Mouse (Mus musculus): Measurements from ENCODE around the gene Ddx11. TPM values are rescaled to one million over a fixed set of nuclear protein-coding genes. Genes with fewer than 3 reads are reported as not detected.

Gene Ddx11
- polyA plus RNA-seq (2015; fragmentation: Nextera tagmentation; extraction: Ambion mirVana) = 15.4 and 18.0 TPM in 2 replicates

DNA sequence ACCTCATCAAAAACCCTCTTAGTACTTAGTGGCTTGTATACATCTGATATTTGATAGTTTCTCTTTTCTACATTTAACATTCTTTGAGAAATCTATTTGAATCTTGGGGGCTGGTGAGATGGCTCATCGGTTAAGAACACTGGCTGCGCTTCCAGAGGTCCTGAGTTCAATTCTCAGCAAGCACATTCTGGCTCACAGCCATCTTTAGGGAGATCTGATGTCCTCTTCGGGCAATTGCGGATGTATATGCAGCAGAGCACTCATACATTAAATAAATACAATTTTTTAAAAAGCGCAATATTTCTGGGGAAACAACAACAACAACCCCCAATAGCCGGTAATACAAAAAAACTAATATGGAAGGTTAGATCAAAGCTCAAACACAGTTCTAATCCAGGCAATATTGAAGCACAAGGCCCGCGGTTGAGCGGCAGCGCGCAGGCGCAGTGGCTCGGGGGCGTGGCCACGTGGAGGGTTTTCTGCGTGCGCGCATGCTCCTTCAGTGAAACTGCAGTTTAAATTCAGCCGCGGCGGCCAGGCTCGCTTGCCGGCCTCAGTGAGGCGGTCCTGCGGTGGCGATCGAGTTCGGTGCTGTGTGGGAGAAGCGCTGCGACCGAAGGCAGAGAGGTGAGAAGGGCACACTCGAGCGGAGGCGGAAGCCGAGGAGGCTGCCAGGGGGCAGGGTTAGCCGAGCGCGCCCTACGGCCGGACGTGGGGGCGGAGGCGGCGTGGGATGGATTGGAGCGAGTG is at the start of gene Ddx11:
Gene Ddx11, plus strand, starts transcription at position 455 of the 750 bp plus-strand sequence.
- Histone ChIP-seq H3K36me3 (peaks cover 12% of the 10 kb centered on the region; the same call in 1 of the 2 replicates), H3K4me1 (replicated peaks) (0 out of 2 replicates have a peak, but pooled peaks cover 3% of the 10 kb centered on the region), H3K9ac (peak within 1 kb of the TSS; percentile 68), H3K4me2 (replicated peaks) (peak within 1 kb of the TSS; percentile 68), H3K9me3 (no peaks in the 10 kb centered on the region), H3K27ac (peak within 1 kb of the TSS; percentile 93), H3K4me3 (replicated peaks) (peak within 1 kb of the TSS; percentile 77), H3K27me3 (replicated peaks) (no peaks in the 10 kb centered on the region)
- WGBS = 5% methylated on average over 45 of the region's 45 CpGs
- peak; percentile 92 for ATAC-seq

DNA sequence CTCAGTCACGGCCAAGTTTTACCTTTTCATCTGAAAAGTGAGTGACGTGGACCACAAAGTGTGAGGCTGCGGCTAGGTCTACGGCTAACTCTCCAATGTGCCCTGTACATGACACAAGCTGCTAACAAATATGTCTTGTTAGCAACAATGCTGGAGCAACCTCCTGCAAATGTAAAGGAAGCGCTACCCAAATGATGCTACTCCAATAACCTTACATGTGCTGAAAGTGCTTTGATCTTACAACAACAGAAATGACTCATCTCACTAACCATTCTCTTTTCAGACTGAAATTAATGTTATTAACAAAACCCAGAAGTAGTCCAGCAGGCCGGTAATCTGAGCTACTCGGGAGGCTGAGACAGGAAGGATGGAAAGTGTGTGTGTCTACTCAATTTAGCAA is 49.3 kb upstream of the Ddx11 start:
- Histone ChIP-seq H3K4me2 (replicated peaks) (no peak overlapping the region), H3K27me3 (replicated peaks) (no peaks in the 10 kb centered on the region), H3K27ac (no peak overlapping the region), H3K9ac (no peak overlapping the region), H3K9me3 (no peaks in the 10 kb centered on the region), H3K4me1 (replicated peaks) (no peaks in the 10 kb centered on the region), H3K4me3 (replicated peaks) (no peak overlapping the region), H3K36me3 (no peaks in the 10 kb centered on the region)
- 87% methylated on average over 7 of the region's 7 CpGs for whole genome bisulfite sequencing
- ATAC-seq = no peak

DNA sequence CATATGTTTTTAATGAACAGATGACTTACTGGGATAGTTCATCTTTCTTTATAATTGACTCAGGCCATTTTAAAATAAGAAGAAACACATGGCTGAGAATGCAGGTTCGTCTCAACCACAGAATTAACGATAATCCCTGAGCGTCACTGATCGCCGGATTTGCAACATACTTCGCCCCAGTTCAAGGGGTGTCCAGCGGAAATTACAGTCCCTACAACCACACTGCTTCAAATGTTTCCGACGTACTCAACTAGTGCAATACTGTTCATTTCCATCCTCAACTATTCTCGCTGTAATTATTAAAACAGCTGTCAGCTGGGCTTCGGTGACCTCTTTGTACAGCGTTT is 47.5 kb upstream of the Ddx11 start:
- Histone ChIP-seq H3K27ac (no peak overlapping the region), H3K36me3 (no peaks in the 10 kb centered on the region), H3K4me1 (replicated peaks) (no peaks in the 10 kb centered on the region), H3K4me2 (replicated peaks) (peak overlapping the region; percentile 87), H3K9ac (peak overlapping the region; percentile 63), H3K9me3 (no peaks in the 10 kb centered on the region), H3K4me3 (replicated peaks) (peak overlapping the region; percentile 99), H3K27me3 (replicated peaks) (no peaks in the 10 kb centered on the region)
- 10% methylated on average over 12 of the region's 12 CpGs for WGBS
- no peak for ATAC-seq

DNA sequence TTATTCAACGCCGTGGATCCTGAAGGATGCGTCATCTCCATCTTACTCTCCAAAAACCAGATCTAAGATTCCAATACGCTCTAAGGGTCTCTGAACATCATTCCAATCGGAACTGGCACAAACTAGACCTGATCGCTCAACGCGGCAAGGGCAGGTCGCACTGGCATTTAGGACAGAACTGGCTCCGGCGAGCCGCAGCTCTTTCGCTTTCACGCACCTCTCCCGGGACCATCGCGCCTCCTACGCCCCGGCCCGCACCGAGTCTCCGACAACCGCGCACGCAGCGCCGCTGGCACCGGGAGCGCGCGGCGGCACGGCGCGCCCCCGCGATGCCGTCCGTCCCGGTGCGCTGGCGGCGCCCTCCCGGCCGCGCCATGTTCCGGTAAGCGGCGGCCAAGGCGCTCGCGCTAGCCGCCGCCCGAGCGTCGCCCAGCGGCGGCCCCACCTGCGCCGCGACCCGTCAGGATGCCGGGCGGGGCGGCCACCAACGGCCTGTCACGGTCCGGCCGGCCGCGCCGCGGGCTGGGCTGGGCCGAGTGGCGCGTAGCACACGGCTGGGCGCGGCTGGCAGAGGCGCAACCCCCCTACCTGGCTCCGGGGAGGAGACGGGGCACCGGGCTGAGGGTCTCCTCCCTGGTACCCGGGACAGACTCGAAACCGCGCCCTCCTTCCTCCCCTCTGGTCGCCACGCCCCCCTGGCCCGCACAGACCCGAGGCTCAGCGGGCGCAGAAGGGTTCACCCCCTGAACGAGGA is 47.0 kb upstream of the Ddx11 start:
- Histone ChIP-seq H3K9me3 (no peaks in the 10 kb centered on the region), H3K27ac (peak overlapping the region; percentile 91), H3K4me1 (replicated peaks) (no peaks in the 10 kb centered on the region), H3K4me3 (replicated peaks) (peak overlapping the region; percentile 99), H3K27me3 (replicated peaks) (no peaks in the 10 kb centered on the region), H3K9ac (peak overlapping the region; percentile 63), H3K36me3 (no peaks in the 10 kb centered on the region; the same call in 1 of the 2 replicates), H3K4me2 (replicated peaks) (peak overlapping the region; percentile 87)
- ATAC-seq = peak; percentile 90
- under 1% methylated on average over 85 of the region's 95 CpGs for WGBS

DNA sequence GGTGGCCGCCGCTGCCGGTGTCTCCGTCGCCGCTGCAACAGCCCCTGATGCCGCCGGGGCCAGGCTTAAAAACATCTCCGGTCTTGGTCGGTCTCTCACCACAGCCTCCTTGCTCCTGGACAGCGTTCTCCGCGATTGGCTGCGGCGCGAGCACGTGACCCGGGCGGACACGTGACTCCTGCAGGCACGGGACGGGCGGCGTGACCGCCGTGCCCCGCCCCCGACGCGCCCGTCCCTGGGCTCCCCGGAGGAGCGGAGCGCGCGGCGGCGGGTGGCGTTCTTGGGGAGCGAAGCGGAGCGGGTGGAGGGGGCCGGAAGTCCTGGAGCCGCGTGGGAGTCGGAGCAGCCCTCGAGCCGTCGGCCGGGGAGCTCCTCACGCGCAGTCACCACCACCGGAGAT is 46.4 kb upstream of the Ddx11 start, which contains the start of gene Ankrd12:
Gene Ankrd12, minus strand, starts transcription at position 156 of the 400 bp plus-strand sequence.
- Histone ChIP-seq H3K4me3 (replicated peaks) (peak within 1 kb of the TSS; percentile 99), H3K9ac (peak within 1 kb of the TSS; percentile 63), H3K4me1 (replicated peaks) (no peaks in the 10 kb centered on the region), H3K27ac (peak within 1 kb of the TSS; percentile 91), H3K9me3 (no peaks in the 10 kb centered on the region), H3K27me3 (replicated peaks) (no peaks in the 10 kb centered on the region), H3K36me3 (no peaks in the 10 kb centered on the region; the same call in 1 of the 2 replicates), H3K4me2 (replicated peaks) (peak within 1 kb of the TSS; percentile 87)
- WGBS = under 1% methylated on average over 53 of the region's 53 CpGs
- peak; percentile 99 for ATAC-seq

DNA sequence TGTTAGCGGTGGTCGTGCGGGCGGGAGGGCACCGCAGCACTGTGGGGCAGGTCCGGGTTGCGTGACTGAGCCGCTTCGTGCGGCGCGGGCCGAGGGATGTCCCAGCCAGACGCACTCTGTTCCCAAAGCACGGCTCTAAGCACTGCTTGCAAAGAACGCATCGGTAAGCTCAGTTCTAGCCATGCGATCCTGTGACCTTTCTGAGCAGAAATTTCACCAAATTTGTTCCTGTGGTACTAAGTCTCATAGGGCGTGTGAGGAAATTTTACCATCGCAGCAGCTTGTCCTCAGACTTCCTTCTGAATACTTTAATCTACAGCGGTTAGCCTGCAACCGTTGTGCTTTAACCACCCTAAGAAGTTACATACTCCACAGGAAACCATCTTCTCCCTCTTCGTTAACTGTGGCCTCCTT is 45.9 kb upstream of the Ddx11 start:
- peak overlapping the region; percentile 87 for H3K27ac ChIP-seq
- H3K9me3 ChIP-seq = no peaks in the 10 kb centered on the region
- H3K27me3 ChIP-seq (replicated peaks) = no peaks in the 10 kb centered on the region
- peak; percentile 75 for ATAC-seq
- H3K4me3 ChIP-seq (replicated peaks) = peak overlapping the region; percentile 99
- no peaks in the 10 kb centered on the region; the same call in 1 of the 2 replicates for H3K36me3 ChIP-seq
- H3K4me1 ChIP-seq (replicated peaks) = no peaks in the 10 kb centered on the region
- under 1% methylated on average over 23 of the region's 23 CpGs for WGBS
- peak overlapping the region; percentile 63 for H3K9ac ChIP-seq
- H3K4me2 ChIP-seq (replicated peaks) = peak overlapping the region; percentile 87

DNA sequence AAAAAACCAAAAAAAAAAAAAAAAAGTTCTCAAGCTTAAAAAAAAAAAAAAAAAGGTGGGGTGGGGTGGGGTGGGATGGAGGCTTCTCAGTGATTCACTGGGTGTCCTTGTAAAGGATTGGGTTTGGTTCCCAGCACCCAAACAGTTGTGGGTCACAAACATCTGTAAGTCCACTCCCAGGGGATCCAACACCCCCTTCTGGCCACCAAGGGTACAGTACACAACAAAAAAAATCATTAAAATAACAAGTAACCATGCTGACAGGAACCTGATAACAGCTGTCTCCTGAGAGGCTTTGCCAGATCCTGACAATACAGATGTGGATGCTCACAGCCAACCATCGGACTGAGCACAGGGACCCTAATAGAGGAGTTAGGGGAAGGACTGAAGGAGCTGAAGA is 38.8 kb upstream of the Ddx11 start:
- H3K9me3 ChIP-seq = no peaks in the 10 kb centered on the region
- H3K36me3 ChIP-seq = peaks cover 8% of the 10 kb centered on the region
- WGBS = 68% methylated on average over 1 of the region's 1 CpGs
- no peak overlapping the region for H3K4me3 ChIP-seq (replicated peaks)
- H3K27ac ChIP-seq = no peak overlapping the region
- H3K27me3 ChIP-seq (replicated peaks) = no peaks in the 10 kb centered on the region
- ATAC-seq = no peak
- no peaks in the 10 kb centered on the region for H3K4me1 ChIP-seq (replicated peaks)
- no peak overlapping the region for H3K9ac ChIP-seq
- no peak overlapping the region for H3K4me2 ChIP-seq (replicated peaks)

DNA sequence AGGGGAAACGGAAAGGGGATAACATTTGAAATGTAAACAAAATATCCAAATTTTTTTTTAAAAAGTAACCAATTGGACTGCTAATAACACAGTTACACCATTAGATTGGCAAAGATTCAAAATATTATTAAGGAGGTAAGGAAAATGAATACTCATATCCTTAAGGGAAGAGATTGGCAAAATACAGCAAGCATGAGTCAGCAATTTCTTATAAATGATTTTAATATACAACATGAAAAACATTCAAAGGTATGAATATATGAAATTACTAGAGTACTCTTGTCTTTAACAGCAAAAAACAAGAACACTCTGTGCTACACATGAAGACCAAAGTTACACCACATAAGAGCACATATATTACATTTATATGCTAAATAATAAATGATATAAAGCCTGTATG is 38.3 kb upstream of the Ddx11 start:
- no peaks in the 10 kb centered on the region for H3K27me3 ChIP-seq (replicated peaks)
- ATAC-seq = no peak
- no peak overlapping the region for H3K4me2 ChIP-seq (replicated peaks)
- H3K4me1 ChIP-seq (replicated peaks) = no peaks in the 10 kb centered on the region
- no peak overlapping the region for H3K9ac ChIP-seq
- H3K36me3 ChIP-seq = peaks cover 8% of the 10 kb centered on the region
- WGBS = 97% methylated on average over 1 of the region's 1 CpGs
- no peaks in the 10 kb centered on the region for H3K9me3 ChIP-seq
- no peak overlapping the region for H3K4me3 ChIP-seq (replicated peaks)
- no peak overlapping the region for H3K27ac ChIP-seq

DNA sequence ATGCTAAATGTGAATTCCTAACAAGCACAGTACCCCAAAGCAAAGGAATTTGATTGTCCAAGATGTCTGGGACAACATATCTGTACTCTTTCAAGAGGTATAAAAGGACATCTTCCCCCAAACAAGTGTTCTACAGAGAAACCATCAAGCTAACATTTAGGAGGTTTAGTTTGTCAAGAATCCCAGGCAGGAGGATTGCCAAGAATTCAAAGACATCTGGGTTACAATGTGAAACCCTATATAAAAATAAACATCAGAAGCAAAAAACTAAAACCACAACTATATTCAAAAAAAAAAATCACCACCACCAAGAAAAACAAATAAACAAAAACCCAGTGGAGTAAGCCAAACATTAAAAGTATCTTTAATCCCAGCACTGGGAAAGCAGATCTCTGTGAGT is 33.1 kb upstream of the Ddx11 start:
- Histone ChIP-seq H3K9ac (no peak overlapping the region), H3K4me3 (replicated peaks) (no peak overlapping the region), H3K27ac (no peak overlapping the region), H3K4me1 (replicated peaks) (no peaks in the 10 kb centered on the region), H3K27me3 (replicated peaks) (no peaks in the 10 kb centered on the region), H3K36me3 (peaks cover 11% of the 10 kb centered on the region; the same call in 1 of the 2 replicates), H3K4me2 (replicated peaks) (no peak overlapping the region), H3K9me3 (no peaks in the 10 kb centered on the region)
- ATAC-seq = no peak

DNA sequence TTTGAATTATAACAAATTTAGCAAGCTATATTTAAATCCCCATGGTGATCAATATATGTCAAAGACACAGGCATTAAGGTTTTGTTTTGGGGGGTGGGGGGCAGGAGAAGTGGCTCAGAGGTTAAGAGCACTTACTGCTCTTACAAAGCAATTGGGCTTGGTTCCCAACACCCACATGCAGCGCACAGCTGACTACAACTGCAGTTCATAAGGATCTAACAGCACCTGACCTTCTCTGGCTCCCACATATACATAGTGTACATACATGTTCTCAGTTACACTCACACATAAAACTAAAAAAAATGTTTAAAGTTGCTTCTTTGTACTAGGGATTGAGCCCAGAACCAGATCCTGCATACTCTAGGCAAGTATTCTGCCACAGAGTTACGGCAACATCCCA is 31.9 kb upstream of the Ddx11 start:
- Histone ChIP-seq H3K4me3 (replicated peaks) (no peak overlapping the region), H3K27ac (no peak overlapping the region), H3K9me3 (no peaks in the 10 kb centered on the region), H3K4me2 (replicated peaks) (no peak overlapping the region), H3K27me3 (replicated peaks) (no peaks in the 10 kb centered on the region), H3K4me1 (replicated peaks) (no peaks in the 10 kb centered on the region), H3K36me3 (peaks cover 11% of the 10 kb centered on the region; the same call in 1 of the 2 replicates), H3K9ac (no peak overlapping the region)
- ATAC-seq = no peak
- WGBS = 85% methylated on average over 2 of the region's 2 CpGs

DNA sequence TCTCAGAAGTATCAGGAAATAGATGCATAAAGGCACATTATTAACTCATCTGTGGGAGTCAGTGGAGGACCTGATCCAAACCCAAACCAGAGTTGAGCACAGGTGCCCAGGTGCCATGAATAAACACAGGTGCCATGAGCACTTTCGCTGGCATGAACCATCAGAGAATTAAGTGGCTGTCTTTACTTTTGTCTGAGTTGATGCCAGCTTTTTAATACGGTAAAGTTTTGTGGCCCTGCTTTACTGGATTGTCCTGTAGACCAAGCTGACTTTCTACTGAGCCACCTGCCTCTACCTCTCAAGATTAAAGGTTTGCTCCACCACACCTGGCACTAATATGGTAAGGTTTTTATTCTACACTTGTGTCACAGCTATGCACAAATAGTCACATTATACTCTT is 31.3 kb upstream of the Ddx11 start:
- Histone ChIP-seq H3K27me3 (replicated peaks) (no peaks in the 10 kb centered on the region), H3K9me3 (no peaks in the 10 kb centered on the region), H3K36me3 (peaks cover 10% of the 10 kb centered on the region; the same call in 1 of the 2 replicates), H3K4me2 (replicated peaks) (no peak overlapping the region), H3K27ac (no peak overlapping the region), H3K9ac (no peak overlapping the region), H3K4me1 (replicated peaks) (no peaks in the 10 kb centered on the region), H3K4me3 (replicated peaks) (no peak overlapping the region)
- no peak for ATAC-seq
- WGBS = 91% methylated on average over 2 of the region's 2 CpGs

DNA sequence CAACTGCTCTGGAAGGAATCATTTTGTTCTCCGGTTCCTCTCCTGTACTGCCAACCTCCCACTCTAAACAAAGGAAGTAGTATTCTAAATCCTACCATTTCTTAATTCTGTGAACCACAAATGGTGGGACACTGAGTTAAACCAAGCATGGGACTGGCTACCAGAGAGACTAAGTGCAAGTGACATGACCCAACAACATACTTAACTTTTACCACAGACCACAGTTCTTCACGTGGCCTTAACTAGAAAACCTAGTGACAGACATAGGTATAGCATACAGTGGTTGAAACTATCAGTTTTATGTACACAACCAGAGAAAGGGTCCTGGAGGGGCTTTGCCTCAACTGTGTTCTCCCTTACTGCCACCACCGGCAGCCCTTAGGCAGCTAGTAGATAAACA is 30.7 kb upstream of the Ddx11 start:
- Histone ChIP-seq H3K4me3 (replicated peaks) (no peak overlapping the region), H3K27me3 (replicated peaks) (no peaks in the 10 kb centered on the region), H3K9ac (no peak overlapping the region), H3K4me2 (replicated peaks) (no peak overlapping the region), H3K9me3 (no peaks in the 10 kb centered on the region), H3K4me1 (replicated peaks) (no peaks in the 10 kb centered on the region), H3K27ac (no peak overlapping the region), H3K36me3 (peaks cover 7% of the 10 kb centered on the region; the same call in 1 of the 2 replicates)
- 69% methylated on average over 3 of the region's 3 CpGs for WGBS
- no peak for ATAC-seq

Data from intestine, embryonic 15.5 days (tissue).